Mouse (Mus musculus): ENCODE results near the gene Spata18. TPM values are rescaled to one million over a fixed set of nuclear protein-coding genes. Genes with fewer than 3 reads are reported as not detected.
A peak's percentile ranks its signal among the peaks of the same experiment; 100 is the strongest.

The Spata18 gene
- total RNA-seq, 2 experiments from 2014 or later = 0.90 to 1.4 TPM

GRCm38 (mm10) chr5:73650365-73650964 lies 714 bp upstream of the Spata18 start:
- peak in 1 of 2 experiments; percentile 24 for DNase-seq
- intact Hi-C loops (cut with DNase I) = no loop called here

GRCm38 (mm10) chr5:73651855-73652201 lies 649 bp downstream of the Spata18 start:
- DNase-seq = peak in 1 of 2 experiments; percentile 14
- intact Hi-C loops (cut with DNase I) = no loop called here

- no peak for DNase-seq
- intact Hi-C loops (cut with DNase I) = loop anchor here (10.0 kb wide), 1 partner anchor 708 kb away; no protein-coding TSS in a partner anchor
Observed at GRCm38 (mm10) chr5:73666695-73667094, 15.5 kb downstream of the Spata18 start.

- intact Hi-C loops (cut with DNase I) = loop anchor here (10.0 kb wide), 1 partner anchor 707 kb away; no protein-coding TSS in a partner anchor
- no peak for DNase-seq
Observed at GRCm38 (mm10) chr5:73667877-73668276, 16.7 kb downstream of the Spata18 start.

GRCm38 (mm10) chr5:73669386-73669785 lies 18.2 kb downstream of the Spata18 start:
- no peak for DNase-seq
- intact Hi-C loops (cut with DNase I) = loop anchor here (10.0 kb wide), 1 partner anchor 705 kb away; no protein-coding TSS in a partner anchor

GRCm38 (mm10) chr5:73675604-73676003 lies 24.4 kb downstream of the Spata18 start:
- DNase-seq = no peak
- intact Hi-C loops (cut with DNase I) = no loop called here

GRCm38 (mm10) chr5:73676626-73677025 lies 25.4 kb downstream of the Spata18 start:
- no peak for DNase-seq
- intact Hi-C loops (cut with DNase I) = no loop called here

GRCm38 (mm10) chr5:73683221-73683620 lies 32.0 kb downstream of the Spata18 start:
- no peak for DNase-seq
- intact Hi-C loops (cut with DNase I) = loop anchor here (10.0 kb wide), 2 partner anchors 312 to 752 kb away; no protein-coding TSS in a partner anchor

- intact Hi-C loops (cut with DNase I) = loop anchor here (10.0 kb wide), 2 partner anchors 311 to 751 kb away; no protein-coding TSS in a partner anchor
- no peak for DNase-seq
Observed at GRCm38 (mm10) chr5:73683706-73684409, 32.7 kb downstream of the Spata18 start.

- DNase-seq = peak; percentile 19 to 48
- intact Hi-C loops (cut with DNase I) = loop anchor here (2.0 to 10.0 kb wide), 5 partner anchors 166 to 1471 kb away; no protein-coding TSS in a partner anchor
Observed at GRCm38 (mm10) chr5:73686149-73686548, 35.0 kb downstream of the Spata18 start.

GRCm38 (mm10) chr5:73688576-73688975 lies 37.4 kb downstream of the Spata18 start:
- intact Hi-C loops (cut with DNase I) = loop anchor here (5.0 to 10.0 kb wide), 4 partner anchors 164 to 1469 kb away; no protein-coding TSS in a partner anchor
- no peak for DNase-seq

- peak; percentile 25 to 38 for DNase-seq
- intact Hi-C loops (cut with DNase I) = no loop called here
Observed at GRCm38 (mm10) chr5:73690146-73690545, 39.0 kb downstream of the Spata18 start.

- intact Hi-C loops (cut with DNase I) = no loop called here
- DNase-seq = no peak
Observed at GRCm38 (mm10) chr5:73691723-73692520, 40.7 kb downstream of the Spata18 start.

- DNase-seq = no peak
- intact Hi-C loops (cut with DNase I) = no loop called here
Observed at GRCm38 (mm10) chr5:73693778-73694177, 42.6 kb downstream of the Spata18 start.

GRCm38 (mm10) chr5:73694254-73695015 lies 43.3 kb downstream of the Spata18 start:
- intact Hi-C loops (cut with DNase I) = no loop called here
- DNase-seq = no peak

GRCm38 (mm10) chr5:73697700-73698099 lies 46.5 kb downstream of the Spata18 start:
- DNase-seq = peak; percentile 20 to 46
- intact Hi-C loops (cut with DNase I) = no loop called here

- intact Hi-C loops (cut with DNase I) = no loop called here
- peak; percentile 43 to 49 for DNase-seq
Observed at GRCm38 (mm10) chr5:73701063-73701890, 50.1 kb downstream of the Spata18 start.

- intact Hi-C loops (cut with DNase I) = no loop called here
- DNase-seq = no peak
Observed at GRCm38 (mm10) chr5:73701946-73702710, 50.9 kb downstream of the Spata18 start.

Data from heart, postnatal 14 days (tissue).